Mouse (Mus musculus): ENCODE results near the gene Tmem220. TPM values are rescaled to one million over a fixed set of nuclear protein-coding genes. Genes with fewer than 3 reads are reported as not detected.
"Not testable (repeated sequence)": the region's sequence is repeated elsewhere in the genome, so short reads cannot be mapped to it uniquely, and the experiment has no call there.

The Tmem220 gene
- polyA plus RNA-seq, 1 experiment from 2014 or later, result 3.5 TPM

GRCm38 (mm10) chr11:67010430-67010829 is 14.5 kb upstream of the Tmem220 start:
- DNase-seq (ENCODE audit: low spot score), result peak; percentile 46
- H3K9ac ChIP-seq (replicated peaks; ENCODE audit: low read depth), result no peak overlapping the region
- WGBS, result 3% methylated on average over 8 of the region's 8 CpGs
- H3K4me2 ChIP-seq (replicated peaks; ENCODE audit: low read depth, low read length), result no peak overlapping the region
- no peaks in the 10 kb centered on the region for H3K36me3 ChIP-seq (ENCODE audit: insufficient read depth, low read length)
- H3K27ac ChIP-seq (ENCODE audit: low read length), result no peak overlapping the region
- H3K4me3 ChIP-seq (ENCODE audit: low read depth, low read length), result no peak overlapping the region
- no peaks in the 10 kb centered on the region for H3K27me3 ChIP-seq (replicated peaks; ENCODE audit: insufficient read depth, low read length)
- ATAC-seq, result peak; percentile 46
- 0 out of 2 replicates have a peak, but pooled peaks cover 3% of the 10 kb centered on the region for H3K4me1 ChIP-seq (ENCODE audit: insufficient read depth, low read depth, low read length)
- no peak for TF ChIP-seq EP300 (IDR thresholded peaks at IDR 0.05)
- peak; percentile 52 for TF ChIP-seq CTCF (IDR thresholded peaks at IDR 0.05)
- no peaks in the 10 kb centered on the region for H3K9me3 ChIP-seq (ENCODE audit: low read length)

DNA sequence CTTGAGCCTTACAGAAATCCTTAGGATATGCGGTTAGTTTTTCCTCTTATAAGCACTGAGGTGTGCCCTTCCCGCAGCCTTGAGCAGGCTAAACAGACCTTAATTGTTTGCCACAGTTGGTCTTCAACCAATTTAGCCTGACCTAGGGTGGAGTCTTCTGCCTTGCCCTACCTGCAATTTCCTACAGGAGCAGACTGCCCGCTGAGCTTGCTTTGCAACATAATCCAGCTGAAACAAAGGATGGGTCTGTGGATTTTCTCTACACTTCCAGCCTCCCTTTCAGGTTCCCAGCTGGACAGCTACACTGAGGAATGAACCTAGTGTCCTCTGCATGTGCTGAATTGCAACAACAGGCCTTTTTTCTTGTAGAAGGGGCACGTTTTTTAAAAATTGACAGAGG is 13.3 kb upstream of the Tmem220 start:
- TF ChIP-seq EP300 (IDR thresholded peaks at IDR 0.05) (no peak), CTCF (IDR thresholded peaks at IDR 0.05) (no peak)
- Histone ChIP-seq H3K27ac (ENCODE audit: low read length) (no peak overlapping the region), H3K4me3 (ENCODE audit: low read depth, low read length) (no peak overlapping the region), H3K9me3 (ENCODE audit: low read length) (no peaks in the 10 kb centered on the region), H3K4me1 (ENCODE audit: insufficient read depth, low read depth, low read length) (0 out of 2 replicates have a peak, but pooled peaks cover 3% of the 10 kb centered on the region), H3K36me3 (ENCODE audit: insufficient read depth, low read length) (no peaks in the 10 kb centered on the region), H3K9ac (replicated peaks; ENCODE audit: low read depth) (no peak overlapping the region), H3K27me3 (replicated peaks; ENCODE audit: insufficient read depth, low read length) (no peaks in the 10 kb centered on the region), H3K4me2 (replicated peaks; ENCODE audit: low read depth, low read length) (no peak overlapping the region)
- WGBS, result 53% methylated on average over 4 of the region's 4 CpGs
- DNase-seq (ENCODE audit: low spot score), result no peak
- ATAC-seq, result no peak

GRCm38 (mm10) chr11:67017801-67018591 is 7.0 kb upstream of the Tmem220 start:
- no peaks in the 10 kb centered on the region for H3K27me3 ChIP-seq (replicated peaks; ENCODE audit: insufficient read depth, low read length)
- no peaks in the 10 kb centered on the region for H3K36me3 ChIP-seq (ENCODE audit: insufficient read depth, low read length)
- no peak overlapping the region for H3K4me3 ChIP-seq (ENCODE audit: low read depth, low read length)
- H3K9ac ChIP-seq (replicated peaks; ENCODE audit: low read depth), result no peak overlapping the region
- 16% methylated on average over 12 of the region's 12 CpGs for WGBS
- no peak overlapping the region for H3K27ac ChIP-seq (ENCODE audit: low read length)
- no peaks in the 10 kb centered on the region for H3K4me1 ChIP-seq (ENCODE audit: insufficient read depth, low read depth, low read length)
- H3K4me2 ChIP-seq (replicated peaks; ENCODE audit: low read depth, low read length), result no peak overlapping the region
- peak; percentile 47 for DNase-seq (ENCODE audit: low spot score)
- no peaks in the 10 kb centered on the region for H3K9me3 ChIP-seq (ENCODE audit: low read length)
- no peak for TF ChIP-seq CTCF (IDR thresholded peaks at IDR 0.05)
- no peak for TF ChIP-seq EP300 (IDR thresholded peaks at IDR 0.05)
- peak; percentile 35; the same call in 1 of the 2 replicates for ATAC-seq

- 49% methylated on average over 7 of the region's 7 CpGs for WGBS
- no peaks in the 10 kb centered on the region for H3K27me3 ChIP-seq (replicated peaks; ENCODE audit: insufficient read depth, low read length)
- no peaks in the 10 kb centered on the region for H3K4me1 ChIP-seq (ENCODE audit: insufficient read depth, low read depth, low read length)
- no peaks in the 10 kb centered on the region for H3K36me3 ChIP-seq (ENCODE audit: insufficient read depth, low read length)
- H3K9me3 ChIP-seq (ENCODE audit: low read length), result no peaks in the 10 kb centered on the region
- no peak overlapping the region for H3K4me3 ChIP-seq (ENCODE audit: low read depth, low read length)
- no peak overlapping the region for H3K4me2 ChIP-seq (replicated peaks; ENCODE audit: low read depth, low read length)
- no peak overlapping the region for H3K27ac ChIP-seq (ENCODE audit: low read length)
- no peak overlapping the region for H3K9ac ChIP-seq (replicated peaks; ENCODE audit: low read depth)
- no peak for DNase-seq (ENCODE audit: low spot score)
- ATAC-seq, result no peak
- TF ChIP-seq CTCF (IDR thresholded peaks at IDR 0.05), result no peak
- TF ChIP-seq EP300 (IDR thresholded peaks at IDR 0.05), result no peak
These were observed 5.1 kb upstream of the Tmem220 start for GRCm38 (mm10) chr11:67019711-67020475.

GRCm38 (mm10) chr11:67020948-67021347 is 4.0 kb upstream of the Tmem220 start:
- TF ChIP-seq EP300 (IDR thresholded peaks at IDR 0.05) (no peak), CTCF (IDR thresholded peaks at IDR 0.05) (peak; percentile 85)
- DNase-seq (ENCODE audit: low spot score) (peak; percentile 82), ATAC-seq (no peak)
- Histone ChIP-seq H3K27me3 (replicated peaks; ENCODE audit: insufficient read depth, low read length) (no peaks in the 10 kb centered on the region), H3K9me3 (ENCODE audit: low read length) (no peaks in the 10 kb centered on the region), H3K4me1 (ENCODE audit: insufficient read depth, low read depth, low read length) (no peaks in the 10 kb centered on the region; the same call in 1 of the 2 replicates), H3K4me3 (ENCODE audit: low read depth, low read length) (no peak overlapping the region), H3K9ac (replicated peaks; ENCODE audit: low read depth) (no peak overlapping the region), H3K36me3 (ENCODE audit: insufficient read depth, low read length) (no peaks in the 10 kb centered on the region), H3K4me2 (replicated peaks; ENCODE audit: low read depth, low read length) (peak overlapping the region; percentile 33), H3K27ac (ENCODE audit: low read length) (no peak overlapping the region)
- 3% methylated on average over 12 of the region's 12 CpGs for WGBS

- Histone ChIP-seq H3K27me3 (replicated peaks; ENCODE audit: insufficient read depth, low read length) (no peaks in the 10 kb centered on the region), H3K4me3 (ENCODE audit: low read depth, low read length) (no peak overlapping the region), H3K36me3 (ENCODE audit: insufficient read depth, low read length) (no peaks in the 10 kb centered on the region), H3K9me3 (ENCODE audit: low read length) (no peaks in the 10 kb centered on the region), H3K9ac (replicated peaks; ENCODE audit: low read depth) (no peak overlapping the region), H3K27ac (ENCODE audit: low read length) (no peak overlapping the region), H3K4me1 (ENCODE audit: insufficient read depth, low read depth, low read length) (no peaks in the 10 kb centered on the region; the same call in 1 of the 2 replicates), H3K4me2 (replicated peaks; ENCODE audit: low read depth, low read length) (no peak overlapping the region)
- WGBS, result 84% methylated on average over 13 of the region's 13 CpGs
- DNase-seq (ENCODE audit: low spot score) (peak; percentile 21), ATAC-seq (no peak)
- TF ChIP-seq CTCF (IDR thresholded peaks at IDR 0.05) (peak; percentile 66), EP300 (IDR thresholded peaks at IDR 0.05) (no peak)
These were observed 2.4 kb upstream of the Tmem220 start for GRCm38 (mm10) chr11:67022354-67023115.

- H3K36me3 ChIP-seq (ENCODE audit: insufficient read depth, low read length); H3K4me3 ChIP-seq (ENCODE audit: low read depth, low read length); H3K9me3 ChIP-seq (ENCODE audit: low read length); DNase-seq (ENCODE audit: low spot score); H3K4me1 ChIP-seq (ENCODE audit: insufficient read depth, low read depth, low read length); H3K27me3 ChIP-seq (replicated peaks; ENCODE audit: insufficient read depth, low read length); H3K9ac ChIP-seq (replicated peaks; ENCODE audit: low read depth); H3K27ac ChIP-seq (ENCODE audit: low read length); H3K4me2 ChIP-seq (replicated peaks; ENCODE audit: low read depth, low read length); ATAC-seq: not testable (repeated sequence)
- WGBS, result 50% methylated on average over 1 of the region's 1 CpGs
These were observed 1.8 kb upstream of the Tmem220 start for GRCm38 (mm10) chr11:67023191-67023590.
